Comparison of ENCODE assay signal across 8 mouse cellular contexts in the genomic region with DNA sequence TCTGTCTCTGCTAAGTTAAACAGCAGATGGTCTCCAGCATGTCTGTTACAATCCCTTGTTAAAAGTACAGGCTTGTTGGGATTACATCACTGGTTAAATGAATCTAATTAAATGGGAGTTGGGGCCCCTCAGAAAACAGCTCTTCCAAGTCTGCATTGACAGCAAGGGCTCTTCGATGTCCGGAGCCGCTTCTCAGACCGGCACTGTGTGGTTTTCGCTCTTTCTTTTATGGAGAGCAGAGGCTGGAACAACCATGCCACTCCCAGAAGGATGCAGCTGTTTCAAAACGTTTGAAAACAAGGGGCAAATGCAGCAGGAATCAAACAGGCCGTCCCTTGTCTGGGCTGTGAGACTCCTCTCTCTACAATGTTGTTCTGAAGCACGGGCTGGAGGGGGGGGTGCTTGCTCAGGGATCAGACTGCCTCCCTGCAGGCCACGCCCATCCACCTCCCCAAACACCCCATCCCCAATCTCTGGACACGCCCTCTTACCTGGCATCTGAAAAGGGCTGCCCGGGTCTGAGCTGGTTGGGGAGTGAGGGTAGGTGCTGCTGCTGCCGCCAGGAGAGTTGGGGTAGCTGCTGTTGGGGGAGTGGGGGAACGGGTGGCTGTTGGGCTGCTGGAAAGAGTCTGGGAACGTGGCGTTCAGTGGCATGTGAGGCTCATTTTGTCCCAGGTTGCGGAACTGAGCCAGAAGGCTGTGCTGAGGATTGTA. TPM values are rescaled to one million over a fixed set of nuclear protein-coding genes. Genes with fewer than 3 reads are reported as not detected.
DNase-seq lines count a peak whose midpoint lies in the region; ATAC-seq and TF ChIP-seq lines count a peak whose summit lies in the region.
"Had no signal": no experiment of that assay in that cellular context is flagged by ENCODE, and none has a peak within 500 bp of the region (broad histone marks: within the 10 kb centered on the region; RNA-seq: fewer than 3 reads in every experiment).

No protein-coding gene starts in this region.

- peak overlapping the region in 1 of 2 experiments; percentile 34; a peak in 2 of 4 replicates for H3K4me3 ChIP-seq in ES-E14 (ENCODE audit: insufficient read depth in 1 of 2, low read depth in 1 of 2, low read length in 2 of 2, poor library complexity in 1 of 2, severe bottlenecking in 1 of 2)
- H3K4me3 ChIP-seq in hindbrain, embryonic 13.5 days: no peak overlapping the region
- H3K4me3 ChIP-seq in midbrain, embryonic 14.5 days (replicated peaks; ENCODE audit: low read depth, low read length): no peak overlapping the region

- ATAC-seq in hindbrain, embryonic 13.5 days (ENCODE audit: low FRiP score): peak; percentile 53
- peak; percentile 57; the same call in 1 of the 2 replicates for ATAC-seq in midbrain, embryonic 14.5 days (ENCODE audit: low FRiP score, low TSS enrichment)

- 0 out of 2 replicates have a peak overlapping the region, but pooled peaks have one; percentile 7 for H3K9ac ChIP-seq in ES-E14 (ENCODE audit: insufficient read depth, low read depth, low read length, poor library complexity, severe bottlenecking)
- H3K9ac ChIP-seq in hindbrain, embryonic 13.5 days: peak overlapping the region; percentile 29
- no peak overlapping the region for H3K9ac ChIP-seq in midbrain, embryonic 14.5 days (replicated peaks; ENCODE audit: low read length)

- DNase-seq in ES-E14 (ENCODE audit: low read depth, low spot score) (no peak), WW6 (ENCODE audit: low read depth, low spot score) (peak; percentile 28)
- peak; percentile 31 for DNase-seq in midbrain, embryonic 14.5 days
- DNase-seq in spleen, postnatal 10 days (ENCODE audit: low spot score in 2 of 2): no peak
- no peak for DNase-seq in thymus, postnatal 36 days
- DNase-seq in right cerebral cortex, postnatal 25 days: no peak
- DNase-seq: right cerebral cortex, adult 18-20 months had no signal

- H3K27ac ChIP-seq in ES-E14 (ENCODE audit: insufficient read depth, low read depth, low read length, poor library complexity, severe bottlenecking): no peak overlapping the region
- H3K27ac ChIP-seq in hindbrain, embryonic 13.5 days: peak overlapping the region; percentile 49
- H3K27ac ChIP-seq in midbrain, embryonic 14.5 days (replicated peaks; ENCODE audit: low read depth, low read length): peak overlapping the region; percentile 49; the same call in 1 of the 2 replicates

- peaks cover 0 to 9% of the 10 kb centered on the region in 2 experiments; a peak in 1 of 4 replicates for H3K4me1 ChIP-seq in ES-E14 (ENCODE audit: control insufficient read depth in 2 of 2, insufficient read depth in 2 of 2, low read length in 2 of 2, poor library complexity in 1 of 2)
- H3K4me1 ChIP-seq in hindbrain, embryonic 13.5 days (replicated peaks): peaks cover 31% of the 10 kb centered on the region
- 0 out of 2 replicates have a peak, but pooled peaks cover 6% of the 10 kb centered on the region for H3K4me1 ChIP-seq in midbrain, embryonic 14.5 days (ENCODE audit: control insufficient read depth, insufficient read depth, low read length)

- no peak overlapping the region for H3K4me2 ChIP-seq in hindbrain, embryonic 13.5 days
- 0 out of 2 replicates have a peak overlapping the region, but pooled peaks have one; percentile 19 for H3K4me2 ChIP-seq in midbrain, embryonic 14.5 days (ENCODE audit: low read length)

- 41% methylated on average over 16 of the region's 16 CpGs for WGBS in hindbrain, embryonic 13.5 days
- WGBS in midbrain, embryonic 14.5 days: 31% methylated on average over 16 of the region's 16 CpGs

- H3K27me3 ChIP-seq in hindbrain, embryonic 13.5 days: no peaks in the 10 kb centered on the region
- H3K27me3 ChIP-seq in midbrain, embryonic 14.5 days (ENCODE audit: control insufficient read depth, insufficient read depth, low read length): no peaks in the 10 kb centered on the region

- H3K36me3 ChIP-seq in ES-E14 (ENCODE audit: control insufficient read depth, insufficient read depth, low read length, poor library complexity, severe bottlenecking): peaks cover 5% of the 10 kb centered on the region; the same call in 1 of the 2 replicates
- peaks cover 45% of the 10 kb centered on the region for H3K36me3 ChIP-seq in hindbrain, embryonic 13.5 days
- H3K36me3 ChIP-seq in midbrain, embryonic 14.5 days (ENCODE audit: control insufficient read depth, insufficient read depth, low read length): peaks cover 47% of the 10 kb centered on the region

- H3K9me3 ChIP-seq in ES-E14 (ENCODE audit: control insufficient read depth, insufficient read depth, low read depth, low read length): no peaks in the 10 kb centered on the region
- no peaks in the 10 kb centered on the region for H3K9me3 ChIP-seq in hindbrain, embryonic 13.5 days
- no peaks in the 10 kb centered on the region for H3K9me3 ChIP-seq in midbrain, embryonic 14.5 days (ENCODE audit: control insufficient read depth, low read length)

- in situ Hi-C loops in ES-E14 (cut with MboI; ENCODE audit: low sequenced_read_pairs in 2 of 2, unreplicated experiment in 2 of 2): no loop called here

TF ChIP-seq in ES-E14, 5 proteins besides CTCF, POLR2A, EP300 and RAD21:
- TF ChIP-seq ZNF384 (IDR thresholded peaks at IDR 0.05; ENCODE audit: low read depth, low read length) (no peak), MAFK (IDR thresholded peaks at IDR 0.05; ENCODE audit: insufficient read depth, low read depth, low read length) (no peak), CHD2 (IDR thresholded peaks at IDR 0.05; ENCODE audit: low read depth, low read length) (no peak), HCFC1 (IDR thresholded peaks at IDR 0.05; ENCODE audit: borderline replicate concordance, insufficient read depth, low read length) (no peak), ZC3H11A (IDR thresholded peaks at IDR 0.05; ENCODE audit: borderline replicate concordance, low read depth, low read length) (no peak)

RNA-seq across cellular contexts. Expression of a gene that starts 43.4 kb away (rescaled TPM):
- 6.4 and 9.4 TPM in 2 replicates for total RNA-seq in ES-E14 (2012; rRNA removed)
- polyA plus RNA-seq in hindbrain, embryonic 13.5 days (2015; fragmentation: Nextera tagmentation; extraction: Ambion mirVana): 64.2 and 65.6 TPM in 2 replicates
- polyA plus RNA-seq in midbrain, embryonic 14.5 days (2014; fragmentation: Nextera tagmentation; extraction: Ambion mirVana): 67.5 and 82.4 TPM in 2 replicates

Comparison
In these comparisons a context has a peak if more than half of its experiments do, and no peak if none do; other contexts are left out.
1. DNase-seq: peak in WW6 (single experiment) and midbrain, embryonic 14.5 days (single experiment); none in ES-E14 (single experiment), spleen, postnatal 10 days (0 of 2), thymus, postnatal 36 days (0 of 2) and right cerebral cortex, postnatal 25 days (single experiment).